Mouse (Mus musculus): ENCODE data around the gene Gm6710. TPM values are rescaled to one million over a fixed set of nuclear protein-coding genes. Genes with fewer than 3 reads are reported as not detected.
"Not testable (repeated sequence)": the region's sequence is repeated elsewhere in the genome, so short reads cannot be mapped to it uniquely, and the experiment has no call there.

The Gm6710 gene
- polyA plus RNA-seq (2016; fragmentation: Nextera tagmentation; extraction: Ambion mirVana): 25.9 and 30.8 TPM in 2 replicates

- H3K4me3 ChIP-seq (replicated peaks); H3K4me1 ChIP-seq; H3K4me2 ChIP-seq; H3K27ac ChIP-seq; H3K9ac ChIP-seq; ATAC-seq (ENCODE audit: low FRiP score); H3K9me3 ChIP-seq; H3K36me3 ChIP-seq (replicated peaks); H3K27me3 ChIP-seq: not testable (repeated sequence)
- no CpG with 5 or more reads among the region's 7 CpGs for WGBS
Measured at GRCm38 (mm10) chr2:175869024-175869423, at the start of gene Gm6710. TSS of gene Gm6710 (plus strand) at chr2:175869219.

Other genes with a start within 250 kb of the Gm6710 start
- not detected in 2 replicates for gene Gm11007, start 225.2 kb upstream of the Gm6710 start, polyA plus RNA-seq (2016; fragmentation: Nextera tagmentation; extraction: Ambion mirVana)
- gene Zfp969, start 165.6 kb upstream of the Gm6710 start, polyA plus RNA-seq (2016; fragmentation: Nextera tagmentation; extraction: Ambion mirVana): 4.4 and 7.3 TPM in 2 replicates
- gene Gm2007, start 127.7 kb upstream of the Gm6710 start, polyA plus RNA-seq (2016; fragmentation: Nextera tagmentation; extraction: Ambion mirVana): not detected in 2 replicates
- not detected in 2 replicates for gene Gm14288, start 68.1 kb upstream of the Gm6710 start, polyA plus RNA-seq (2016; fragmentation: Nextera tagmentation; extraction: Ambion mirVana)
- gene Zfp966, start 61.9 kb downstream of the Gm6710 start, polyA plus RNA-seq (2016; fragmentation: Nextera tagmentation; extraction: Ambion mirVana): 5.7 and 5.8 TPM in 2 replicates
- gene Gm2026, start 96.1 kb downstream of the Gm6710 start, polyA plus RNA-seq (2016; fragmentation: Nextera tagmentation; extraction: Ambion mirVana): 29.3 and 30.7 TPM in 2 replicates